Mouse (Mus musculus) 3T3-L1 (cell line): ENCODE data around the gene Gadd45b.
A peak's percentile ranks its signal among the peaks of the same experiment; 100 is the strongest.

Source experiments
- DNase-seq: peaks from one replicate; pipeline ENCODE4 v3.0.0-alpha.2; 2015; ENCODE audit warnings: low read depth, low spot score

Gadd45b gene

DNA sequence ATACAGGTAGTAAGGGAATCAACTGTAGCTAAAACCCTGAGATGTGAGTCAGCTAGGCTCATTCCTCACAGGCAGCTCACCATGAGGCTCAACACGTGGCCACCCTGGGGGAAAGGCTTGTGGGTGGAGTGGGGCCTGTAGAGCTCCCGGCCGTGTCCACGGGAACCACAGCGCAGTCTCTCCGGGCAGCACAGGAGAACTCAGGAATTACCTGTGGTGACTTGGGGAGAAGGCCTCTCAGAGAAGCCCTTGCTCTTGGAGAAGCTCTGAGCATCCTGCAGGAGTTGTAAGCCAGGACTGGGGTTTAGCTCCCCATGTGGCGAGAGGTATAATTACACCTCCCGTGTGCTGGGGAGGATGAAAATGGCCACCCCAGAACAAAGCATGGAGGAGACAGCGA is 25.7 kb downstream of the Gadd45b start:
- DNase-seq: peak; percentile 86

DNA sequence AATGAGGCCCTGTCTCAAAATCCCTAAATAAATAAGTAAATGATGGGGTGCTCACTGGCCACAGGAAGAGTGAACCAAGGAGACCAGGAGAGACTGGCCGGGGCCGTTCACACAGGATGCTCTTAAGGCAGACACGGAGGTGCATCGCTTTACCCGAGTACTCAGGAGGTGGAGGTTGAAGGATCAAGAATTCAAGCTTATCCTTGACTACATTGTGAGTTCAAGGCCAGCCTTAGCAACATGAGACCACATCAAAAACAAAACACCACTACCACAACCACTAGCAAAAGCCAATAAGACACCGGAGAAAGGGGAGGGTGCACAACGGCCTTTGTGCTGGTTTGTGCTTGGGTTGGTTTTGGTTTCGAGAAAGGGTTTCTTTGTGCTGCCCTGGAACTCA is 26.5 kb downstream of the Gadd45b start:
- DNase-seq: no peak

DNA sequence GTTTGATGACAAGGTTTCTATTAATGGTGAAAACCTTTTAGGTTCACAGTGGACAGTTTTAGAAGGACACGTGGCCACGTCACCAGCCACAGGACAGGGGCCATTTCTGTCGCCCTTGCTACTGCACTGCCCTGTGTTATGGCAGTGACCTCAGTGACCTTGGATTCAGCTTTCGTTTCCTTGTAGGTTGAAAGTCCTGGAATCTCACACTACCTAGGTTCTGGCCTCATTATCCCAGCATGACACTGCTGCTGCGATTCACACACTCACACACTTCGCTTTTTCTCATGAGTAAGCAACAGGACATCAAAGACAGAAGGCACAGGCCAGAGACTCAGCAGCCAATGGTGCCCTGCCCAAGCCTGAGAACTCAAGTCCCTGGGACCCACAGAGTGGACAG is 27.0 kb downstream of the Gadd45b start:
- DNase-seq: no peak

DNA sequence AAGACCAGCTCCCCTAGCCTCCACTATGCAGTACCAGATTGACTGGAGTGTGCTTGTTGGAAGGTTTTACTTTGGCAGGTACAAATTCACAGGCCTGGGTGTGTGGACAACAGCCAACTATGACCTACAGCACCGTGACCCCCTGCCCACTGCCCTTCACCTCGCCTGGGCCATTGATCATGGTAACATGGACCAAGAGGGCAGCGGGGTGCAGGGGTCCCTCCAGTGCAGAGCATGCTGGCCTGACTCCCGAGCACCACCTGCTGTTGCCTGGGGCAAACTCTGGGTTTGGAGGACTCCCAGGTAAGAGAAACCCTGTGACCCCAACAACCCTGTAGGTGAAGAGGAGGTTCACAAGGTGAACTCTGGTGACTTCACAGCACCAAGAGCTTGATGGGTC is 27.9 kb downstream of the Gadd45b start:
- no peak for DNase-seq

DNA sequence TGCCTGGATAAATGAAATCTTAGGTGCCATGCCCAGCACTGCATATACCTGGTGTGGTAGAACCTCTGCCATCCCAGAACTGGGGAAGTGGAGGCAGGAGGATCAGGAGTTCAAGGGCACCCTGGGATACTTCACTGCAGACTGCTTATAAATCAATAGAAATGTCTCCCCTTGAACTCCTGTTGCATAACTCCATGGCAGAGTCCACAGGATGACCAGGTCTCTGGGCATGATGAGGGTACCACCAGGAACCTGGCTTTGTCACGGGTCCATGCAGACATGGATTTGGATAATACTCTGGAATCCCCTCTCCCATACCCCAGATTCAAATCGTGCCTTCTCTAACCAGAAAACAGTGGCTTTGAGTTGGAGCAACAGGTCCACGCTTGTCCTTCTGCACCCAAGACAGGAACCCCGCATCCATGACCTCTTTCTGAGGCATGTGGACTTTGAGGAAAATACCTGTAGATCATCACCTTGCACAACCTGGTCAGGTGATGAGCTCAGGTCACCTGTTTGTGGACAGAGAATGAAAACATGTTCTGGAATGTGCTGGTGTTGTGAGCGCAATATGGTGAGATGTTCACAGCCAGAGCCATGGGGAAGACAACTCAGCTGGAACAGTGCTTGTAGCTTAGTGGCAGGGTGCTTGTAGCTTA is 29.2 kb downstream of the Gadd45b start:
- DNase-seq: no peak

DNA sequence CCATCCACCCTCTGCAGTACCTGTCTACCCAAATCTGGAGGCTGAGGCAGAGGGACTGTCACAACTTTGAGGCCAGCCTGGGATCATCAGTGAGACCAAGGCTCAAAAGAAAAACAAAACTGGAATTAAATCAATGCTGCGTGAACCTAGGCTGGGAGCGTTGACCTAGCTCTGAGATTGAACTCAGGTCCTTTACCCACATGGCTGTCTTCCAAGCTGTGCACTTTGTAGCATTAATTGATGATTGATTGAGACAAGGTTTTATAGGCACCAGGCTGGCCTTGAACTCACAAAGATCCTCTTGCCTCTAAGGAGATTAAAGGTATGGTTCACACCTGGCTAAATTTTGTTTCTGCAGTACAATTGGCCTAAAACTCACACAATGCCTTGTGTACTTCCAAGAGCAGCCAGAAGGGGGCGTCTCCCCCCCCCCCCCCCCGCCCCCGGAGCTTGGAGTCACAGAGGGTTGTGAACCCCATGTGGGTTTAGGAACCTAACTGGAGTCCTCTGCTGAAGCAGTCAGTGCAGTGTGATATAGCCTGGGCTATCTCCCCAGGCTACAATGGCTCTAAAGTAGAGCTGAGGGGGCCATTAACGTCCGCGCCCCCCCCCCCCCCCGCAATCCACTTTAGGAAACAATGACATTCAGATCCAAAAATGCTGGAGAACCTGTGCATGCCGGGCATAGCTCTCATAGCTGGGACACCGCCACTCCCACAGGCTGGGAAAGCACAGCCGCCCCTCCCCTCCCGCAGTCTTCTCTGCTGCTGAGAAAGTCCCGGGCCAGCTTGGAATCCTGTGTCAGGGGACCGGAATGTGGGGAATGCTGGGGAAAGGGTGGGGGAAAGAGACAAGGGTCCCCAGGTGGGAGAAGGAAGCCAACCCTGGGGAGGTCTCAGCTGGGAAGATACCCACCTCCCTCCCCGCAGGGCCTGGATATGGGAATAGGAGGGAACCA is 31.0 kb downstream of the Gadd45b start:
- peak; percentile 87 for DNase-seq

DNA sequence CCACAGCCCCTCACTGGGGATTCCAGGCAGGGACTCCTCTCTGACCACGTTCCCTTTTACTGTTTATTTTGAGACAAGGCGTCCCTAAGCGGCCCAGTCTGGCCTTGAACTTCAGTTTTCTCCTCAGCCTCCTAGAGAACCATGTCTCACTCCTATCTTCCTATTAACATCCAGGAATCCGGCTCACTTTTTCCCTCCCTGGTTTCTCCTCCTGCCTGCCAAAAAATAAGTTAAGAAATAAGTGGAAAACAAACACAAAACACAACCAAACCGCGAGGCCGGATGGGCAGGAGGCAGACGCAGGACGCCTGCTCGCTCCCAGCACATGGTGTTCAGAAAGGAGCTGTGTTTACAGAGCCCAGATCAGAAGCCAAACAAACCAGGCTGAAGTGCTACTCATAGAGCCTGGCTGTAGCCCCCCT is 32.2 kb downstream of the Gadd45b start:
- DNase-seq: no peak

DNA sequence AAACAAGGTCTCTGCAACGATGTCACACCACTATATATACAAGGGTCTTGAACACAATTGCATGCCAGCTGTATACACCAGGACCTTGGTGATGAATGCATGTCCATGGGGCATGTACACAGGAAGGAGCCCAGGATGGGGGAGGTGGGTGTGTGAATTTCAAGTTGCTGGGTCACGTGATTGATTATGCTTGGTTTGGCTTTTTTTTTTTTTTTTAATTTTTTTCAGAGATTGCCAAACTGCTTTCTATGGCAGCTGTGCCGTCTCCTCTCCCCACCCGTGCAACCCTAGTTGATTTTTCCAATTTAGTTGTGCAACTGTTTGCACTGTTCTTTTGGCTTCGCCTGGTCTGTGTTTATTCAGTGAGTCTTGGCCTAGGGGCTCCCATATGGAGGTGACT is 32.7 kb downstream of the Gadd45b start:
- DNase-seq: no peak

DNA sequence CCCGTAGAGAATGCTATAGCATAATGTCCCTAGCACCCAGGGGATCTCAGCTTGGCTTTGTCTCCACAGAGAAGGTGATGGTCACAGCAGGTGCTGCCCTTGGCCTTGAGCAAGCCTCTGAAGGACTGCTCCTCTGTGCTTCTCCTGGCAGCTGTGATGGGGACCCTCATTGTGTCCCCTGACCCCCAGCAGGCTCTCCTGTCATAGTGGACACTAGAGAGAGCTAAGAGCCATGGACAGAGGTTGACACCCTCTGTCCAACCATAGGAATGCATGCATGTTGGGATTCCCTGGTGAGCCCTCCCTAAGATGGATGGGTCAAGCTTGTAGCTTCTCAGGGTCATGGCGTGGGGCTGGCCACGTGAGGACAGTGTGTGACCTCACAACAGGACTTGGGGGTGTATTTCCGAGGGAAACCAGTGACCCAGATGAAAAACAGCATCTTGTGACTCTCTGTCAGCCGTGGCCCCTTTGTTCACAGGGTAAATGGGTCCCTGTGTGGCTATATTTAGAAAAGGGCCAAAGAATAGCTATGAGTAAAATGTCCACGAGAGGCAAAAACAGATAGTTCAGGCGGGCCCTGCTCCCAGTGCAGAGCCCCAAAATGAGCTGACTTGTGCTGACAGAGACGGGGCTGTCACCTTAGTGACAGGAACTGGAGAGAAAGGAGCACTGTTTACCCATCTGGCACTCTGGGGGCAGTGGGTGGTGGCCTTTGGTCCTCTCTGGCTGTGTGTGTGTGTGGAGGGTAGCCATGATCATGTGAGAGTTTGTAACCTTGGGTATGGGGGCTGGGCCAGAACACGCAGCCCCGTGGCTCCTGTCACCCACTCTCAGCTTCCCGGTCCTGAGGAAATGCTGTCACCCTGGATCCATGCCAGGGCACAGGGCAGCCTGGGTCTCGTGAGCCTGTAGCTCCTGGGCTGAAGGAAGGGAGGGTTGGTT is 33.4 kb downstream of the Gadd45b start:
- no peak for DNase-seq

DNA sequence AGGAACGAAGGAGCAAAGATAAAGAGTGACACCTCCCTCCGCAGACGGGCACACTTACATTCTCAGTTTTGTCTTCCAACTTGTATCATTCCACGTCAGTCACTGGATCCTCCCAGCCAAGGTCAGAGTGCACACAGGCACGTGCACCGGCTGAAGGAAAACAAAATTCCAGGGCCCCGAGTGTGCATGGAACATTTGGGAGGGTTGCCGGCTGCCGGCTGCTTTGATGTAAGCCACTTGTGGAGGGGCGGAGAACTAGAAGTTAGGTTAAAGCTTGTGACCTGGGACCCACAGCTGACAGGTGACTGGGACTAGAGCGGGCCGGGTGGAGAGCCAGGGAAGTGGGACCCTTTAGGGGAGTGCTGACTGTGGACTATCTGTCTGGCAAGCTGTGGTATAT is 36.4 kb downstream of the Gadd45b start:
- peak; percentile 42 for DNase-seq

DNA sequence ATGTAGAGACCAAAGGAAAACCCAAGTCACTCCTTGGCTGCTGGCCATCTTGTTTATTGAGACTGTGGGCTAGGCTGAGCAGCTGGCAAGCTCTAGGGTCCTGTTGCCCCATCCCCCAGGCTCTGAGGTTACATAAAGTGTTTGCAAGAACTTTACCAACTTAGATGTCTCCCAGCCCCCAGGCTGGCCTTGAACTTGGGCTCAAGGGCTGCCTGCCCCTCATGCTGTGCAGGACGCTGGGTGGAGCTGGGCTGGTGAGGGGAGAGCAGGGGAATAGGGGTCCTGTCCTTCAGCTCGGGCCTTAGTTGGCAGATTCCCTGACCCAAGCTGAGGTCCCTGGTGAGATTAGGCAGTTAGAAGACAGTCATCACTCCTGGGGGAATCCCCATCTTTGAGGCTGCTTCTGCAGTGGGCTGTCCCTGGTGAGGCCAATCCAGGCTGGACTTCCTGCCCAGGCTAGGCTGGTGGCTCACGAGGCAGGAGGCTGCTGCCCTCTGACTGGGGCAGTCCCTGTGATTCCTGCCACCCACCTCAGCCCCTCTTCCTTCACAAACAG is 37.3 kb downstream of the Gadd45b start:
- DNase-seq: peak; percentile 83

DNA sequence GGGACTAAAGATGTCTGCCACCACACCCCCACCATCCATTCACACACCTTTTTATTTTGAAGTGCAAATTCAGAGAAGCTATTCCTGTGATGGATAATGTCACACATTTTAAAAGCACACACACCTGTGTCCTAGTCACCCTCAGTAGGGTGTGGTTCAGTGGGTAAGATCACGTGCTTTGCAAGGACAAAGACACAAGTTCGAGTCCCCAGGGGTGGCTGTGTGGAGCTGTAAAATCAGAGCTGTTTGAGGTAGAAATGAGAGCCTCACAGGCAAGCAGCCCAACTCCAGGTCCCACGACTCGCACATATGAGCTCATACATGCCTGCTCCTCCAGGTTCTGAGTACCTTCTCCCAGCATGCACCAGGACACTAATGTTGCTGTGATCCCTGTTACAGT is 38.2 kb downstream of the Gadd45b start:
- no peak for DNase-seq

DNA sequence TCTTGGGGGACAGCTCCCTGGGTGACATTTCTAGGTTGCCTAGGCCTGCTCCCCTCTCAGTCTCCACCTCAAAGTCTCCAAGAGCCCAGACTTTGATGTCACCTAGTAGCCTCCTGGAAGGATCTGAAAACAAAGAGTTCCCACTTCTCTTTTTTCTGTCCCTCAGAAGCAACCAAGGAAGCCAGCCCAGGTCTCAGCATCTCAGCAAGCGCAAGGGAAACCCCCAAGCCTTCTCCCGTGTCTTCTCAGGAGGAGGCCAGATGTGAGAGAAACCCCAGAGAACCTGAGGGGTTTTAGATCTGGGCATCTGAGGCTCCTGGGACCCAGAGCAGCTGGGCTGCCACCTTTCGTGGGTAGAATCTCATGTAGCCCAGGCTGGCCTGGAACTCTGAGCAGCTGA is 39.4 kb downstream of the Gadd45b start:
- no peak for DNase-seq

DNA sequence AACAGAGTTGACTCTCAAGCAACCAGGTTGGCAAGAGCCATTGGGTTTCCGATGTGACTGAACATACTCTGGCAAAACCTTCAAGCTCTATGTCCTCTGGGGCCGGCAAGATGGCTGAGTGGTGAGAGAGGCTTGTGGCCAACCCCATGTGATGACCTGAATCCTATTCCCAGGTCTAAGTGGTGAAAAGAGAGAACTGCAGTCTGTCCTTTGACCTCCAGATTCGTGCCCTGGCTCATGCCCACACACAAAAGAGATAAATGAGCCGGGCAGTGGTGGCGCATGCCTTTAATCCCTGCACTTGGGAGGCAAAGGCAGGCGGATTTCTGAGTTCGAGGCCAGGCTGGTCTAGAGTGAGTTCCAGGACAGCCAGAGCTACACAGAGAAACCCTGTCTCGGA is 40.3 kb downstream of the Gadd45b start:
- no peak for DNase-seq

DNA sequence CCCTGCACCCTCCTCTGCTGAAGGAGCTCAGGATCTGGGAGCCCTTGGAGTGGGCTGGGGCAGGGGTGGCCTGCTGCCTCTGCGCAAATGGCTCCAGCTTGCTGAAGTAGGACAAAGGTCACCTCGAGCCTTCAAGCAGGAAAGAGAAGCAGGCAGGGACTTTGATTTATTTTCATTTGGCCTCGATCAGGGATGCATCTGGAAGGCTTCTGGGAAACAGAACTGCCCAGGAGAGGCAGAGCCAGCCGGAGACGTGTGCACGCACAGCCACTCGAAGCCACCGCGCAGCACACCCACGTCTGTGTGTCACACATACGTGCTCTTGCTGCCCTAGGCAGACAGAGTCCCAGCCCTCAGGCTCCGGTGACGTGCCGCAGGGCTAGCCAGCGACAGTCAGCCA is 41.7 kb downstream of the Gadd45b start:
- DNase-seq: no peak

DNA sequence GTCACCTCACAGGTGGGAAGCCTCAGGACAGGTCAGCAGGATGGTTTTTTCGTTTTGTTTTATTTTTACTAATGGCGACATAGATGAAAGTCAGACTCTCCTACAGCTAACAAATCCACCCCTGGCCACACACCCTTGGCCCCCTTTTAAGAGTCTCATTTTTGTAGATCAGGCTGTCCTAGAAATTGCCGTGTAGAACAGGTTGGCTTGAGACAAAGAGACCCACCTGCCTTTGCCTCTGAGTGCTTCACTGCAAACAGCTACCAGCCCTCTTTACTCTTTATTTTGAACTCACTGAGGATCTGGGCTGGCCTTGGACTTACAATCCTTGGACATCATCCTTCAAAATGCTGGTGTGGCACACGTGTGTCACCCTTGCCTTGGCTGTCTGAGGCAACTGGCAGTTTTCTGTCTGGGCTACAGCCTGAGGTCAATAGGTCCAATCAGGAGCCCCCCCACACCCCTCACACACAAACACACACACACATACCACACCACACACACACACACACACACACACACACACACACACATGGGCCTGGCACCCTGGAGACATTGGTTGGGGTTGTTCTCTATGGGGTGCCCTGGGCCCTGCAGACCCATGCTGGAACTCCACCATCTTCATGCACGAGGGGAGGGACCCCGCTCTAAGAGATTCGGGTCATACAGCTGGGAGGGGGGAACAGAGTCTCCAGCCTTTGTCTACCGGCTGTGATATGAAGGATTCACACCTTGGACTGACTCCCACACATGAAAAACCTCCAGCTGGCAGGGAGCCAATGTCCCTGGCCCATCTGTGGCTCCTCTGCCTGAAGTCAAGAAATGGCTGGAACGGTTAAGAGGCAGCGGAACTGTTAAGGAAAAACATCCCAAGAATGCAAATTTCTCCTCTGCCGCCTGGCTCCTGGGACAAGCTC is 42.5 kb downstream of the Gadd45b start:
- DNase-seq: no peak

DNA sequence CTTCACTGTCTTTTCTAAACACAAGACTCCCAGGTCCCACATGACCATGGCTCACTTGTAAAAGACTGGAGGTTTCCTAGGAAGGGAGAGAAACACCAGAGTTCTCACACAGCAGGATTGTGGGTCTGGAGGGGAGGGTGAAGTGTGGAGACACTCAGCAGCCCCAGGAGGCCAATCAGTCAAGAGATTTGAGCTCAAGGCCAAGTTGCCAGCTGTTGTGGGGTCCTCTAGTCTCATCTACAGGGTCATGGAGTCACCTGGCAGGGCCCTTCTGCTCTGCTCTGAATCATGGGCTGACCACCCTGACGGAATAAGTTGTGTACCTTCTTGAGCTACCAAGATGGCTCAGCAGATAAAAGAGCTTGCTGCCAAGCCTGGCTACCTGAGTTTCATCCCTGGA is 43.8 kb downstream of the Gadd45b start:
- DNase-seq: no peak

DNA sequence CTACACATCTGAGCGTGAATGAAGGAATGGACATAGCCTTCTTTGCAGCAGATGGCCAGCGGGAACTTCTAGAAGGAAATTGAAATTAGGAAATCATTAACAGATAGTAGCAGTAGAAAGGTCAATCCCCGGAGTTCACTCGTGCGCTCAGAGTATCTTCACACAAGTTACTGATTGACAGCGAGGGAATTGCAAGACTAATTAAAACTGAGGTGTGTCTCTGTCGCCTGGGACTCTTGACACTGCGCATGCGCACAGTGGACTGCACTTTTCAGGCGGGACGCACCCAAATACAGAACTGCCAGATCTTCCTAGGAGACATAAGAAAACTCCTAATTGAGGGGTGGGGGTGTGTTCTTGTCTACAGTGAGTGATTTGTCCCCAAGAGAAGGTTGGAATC is 45.6 kb downstream of the Gadd45b start:
- no peak for DNase-seq

DNA sequence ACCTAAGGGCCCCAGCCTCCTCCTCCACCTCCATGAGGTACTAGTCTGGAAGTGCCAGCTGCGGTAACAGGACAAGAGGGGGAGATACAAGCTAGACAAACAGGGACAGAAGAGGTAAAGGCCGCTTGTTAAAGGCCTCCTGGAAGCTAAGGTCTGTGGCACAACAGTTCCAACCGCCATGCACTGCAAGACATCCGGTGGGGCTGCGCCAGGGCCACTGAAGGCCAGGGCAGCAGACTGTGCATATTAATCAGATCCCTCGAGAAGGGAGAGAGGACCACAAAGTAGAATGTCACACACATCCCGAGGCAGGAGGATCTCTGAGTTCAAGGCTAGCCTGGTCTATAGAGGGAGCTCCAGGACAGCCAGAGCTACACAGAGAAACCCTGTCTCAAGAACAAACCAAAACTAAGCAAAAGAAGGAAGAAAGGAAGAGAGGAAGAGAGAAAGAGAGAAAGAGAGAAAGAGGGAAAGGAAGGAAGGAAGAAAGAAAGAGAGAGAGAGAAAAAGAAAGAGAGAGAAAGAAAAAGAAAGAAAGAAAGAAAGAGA is 51.8 kb downstream of the Gadd45b start:
- no peak for DNase-seq
